Comparison of ENCODE assay signal across 22 mouse cellular contexts in the genomic region with DNA sequence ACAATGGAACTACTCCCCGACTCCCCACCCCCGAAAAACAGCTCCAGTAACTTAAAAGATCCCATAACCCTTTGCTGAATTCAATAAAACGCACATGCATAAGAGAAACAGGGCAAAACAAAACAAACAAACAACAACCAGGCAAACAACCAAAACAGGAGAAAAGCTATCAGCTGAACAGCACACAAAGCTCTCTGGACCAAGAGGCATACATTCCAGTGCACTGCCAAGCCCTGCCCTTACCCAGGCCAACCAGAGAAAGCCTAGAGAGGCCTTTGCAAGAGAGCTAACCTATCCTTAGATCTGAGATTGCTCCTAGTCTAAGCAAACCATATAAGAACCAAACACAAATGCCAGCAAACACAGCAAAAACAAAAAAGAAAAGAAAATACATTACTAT. TPM values are rescaled to one million over a fixed set of nuclear protein-coding genes. Genes with fewer than 3 reads are reported as not detected.
DNase-seq lines count a peak whose midpoint lies in the region; ATAC-seq and TF ChIP-seq lines count a peak whose summit lies in the region.
"Had no signal": no experiment of that assay in that cellular context is flagged by ENCODE, and none has a peak within 500 bp of the region (broad histone marks: within the 10 kb centered on the region; RNA-seq: fewer than 3 reads in every experiment).

No protein-coding gene starts in this region.

- no peak for TF ChIP-seq CTCF in heart, postnatal 0 days (IDR thresholded peaks at IDR 0.05; ENCODE audit: low read depth)

- H3K4me3 ChIP-seq in heart, postnatal 0 days (ENCODE audit: low read depth, low read length), result no peak overlapping the region
- H3K4me3 ChIP-seq in limb, embryonic 10.5 days, result no peak overlapping the region
- H3K4me3 ChIP-seq: embryonic facial prominence, embryonic 13.5 days; forebrain, embryonic 12.5 days; heart, embryonic 13.5 days; hindbrain, embryonic 12.5 days had no signal

- H3K9ac ChIP-seq in heart, postnatal 0 days (replicated peaks; ENCODE audit: low read depth, low read length), result no peak overlapping the region
- H3K9ac ChIP-seq: embryonic facial prominence, embryonic 13.5 days; forebrain, embryonic 12.5 days; heart, embryonic 13.5 days; hindbrain, embryonic 12.5 days had no signal

- TF ChIP-seq EP300 in heart, postnatal 0 days (IDR thresholded peaks at IDR 0.05; ENCODE audit: low read depth), result no peak

- H3K27ac ChIP-seq in heart, postnatal 0 days (ENCODE audit: low read depth), result peak overlapping the region; percentile 57
- H3K27ac ChIP-seq in limb, embryonic 10.5 days, result peak overlapping the region; percentile 59; the same call in 1 of the 2 replicates
- H3K27ac ChIP-seq: embryonic facial prominence, embryonic 13.5 days; forebrain, embryonic 12.5 days; heart, embryonic 13.5 days; hindbrain, embryonic 12.5 days had no signal

- no peaks in the 10 kb centered on the region for H3K27me3 ChIP-seq in heart, postnatal 0 days (ENCODE audit: control insufficient read depth, insufficient read depth, low read length)
- no peaks in the 10 kb centered on the region for H3K27me3 ChIP-seq in limb, embryonic 10.5 days (ENCODE audit: low read depth, poor library complexity, severe bottlenecking)
- H3K27me3 ChIP-seq: CH12.LX; embryonic facial prominence, embryonic 13.5 days; forebrain, embryonic 12.5 days; heart, embryonic 13.5 days; hindbrain, embryonic 12.5 days had no signal

- H3K36me3 ChIP-seq in heart, postnatal 0 days (replicated peaks; ENCODE audit: control insufficient read depth, insufficient read depth, low read length), result peaks cover 6% of the 10 kb centered on the region; the same call in 1 of the 2 replicates
- H3K36me3 ChIP-seq in limb, embryonic 10.5 days, result 0 out of 2 replicates have a peak, but pooled peaks cover 2% of the 10 kb centered on the region
- H3K36me3 ChIP-seq: forebrain, embryonic 12.5 days had no signal

- WGBS in heart, postnatal 0 days, result 64% methylated on average over 3 of the region's 3 CpGs
- WGBS in limb, embryonic 10.5 days, result 88% methylated on average over 3 of the region's 3 CpGs

- no peak for ATAC-seq in heart, postnatal 0 days (ENCODE audit: insufficient read depth, low read depth)
- no peak for ATAC-seq in inflammation-experienced regulatory T-cells, adult 6 months
- ATAC-seq: forebrain, embryonic 16.5 days; hindbrain, embryonic 16.5 days had no signal

- H3K4me2 ChIP-seq in heart, postnatal 0 days (ENCODE audit: low read depth, low read length), result no peak overlapping the region
- H3K4me2 ChIP-seq: embryonic facial prominence, embryonic 13.5 days; forebrain, embryonic 12.5 days; heart, embryonic 13.5 days; hindbrain, embryonic 12.5 days had no signal

- peak; percentile 23 for DNase-seq in heart, adult 11 months
- no peak for DNase-seq in heart, adult 9 months (ENCODE audit: low spot score in 2 of 2)
- DNase-seq in heart, postnatal 0 days (ENCODE audit: low spot score), result no peak
- no peak for DNase-seq in heart, adult 8-10 months (ENCODE audit: low spot score)
- no peak for DNase-seq in limb, embryonic 10.5 days (ENCODE audit: low spot score)
- DNase-seq in kidney, postnatal 10 days, result no peak
- DNase-seq: adrenal gland, adult 8-10 months; adrenal gland, postnatal 36 days; cerebellum, adult 11-12 months; cerebellum, adult 9-11 months; cerebellum, postnatal 36 days; gastrocnemius, postnatal 25 days; heart, postnatal 4 days; kidney, adult 11 months had no signal

- H3K9me3 ChIP-seq in heart, postnatal 0 days (replicated peaks; ENCODE audit: control insufficient read depth, low read length), result no peaks in the 10 kb centered on the region
- H3K9me3 ChIP-seq in limb, embryonic 10.5 days (replicated peaks), result no peaks in the 10 kb centered on the region
- H3K9me3 ChIP-seq: embryonic facial prominence, embryonic 13.5 days; forebrain, embryonic 12.5 days; heart, embryonic 13.5 days; hindbrain, embryonic 12.5 days had no signal

- peaks cover 16% of the 10 kb centered on the region for H3K4me1 ChIP-seq in heart, postnatal 0 days (ENCODE audit: control insufficient read depth, insufficient read depth)
- peaks cover 13% of the 10 kb centered on the region for H3K4me1 ChIP-seq in limb, embryonic 10.5 days
- H3K4me1 ChIP-seq: forebrain, embryonic 12.5 days; hindbrain, embryonic 12.5 days had no signal

RNA-seq across cellular contexts. Expression of gene Lrrc28, which starts 22.9 kb away (rescaled TPM):
- 24.4 and 71.6 TPM in 2 replicates for total RNA-seq in heart, postnatal 0 days (2014; rRNA removed; ENCODE audit: low replicate concordance)
- polyA plus RNA-seq in heart, postnatal 0 days (2015; fragmentation: Nextera tagmentation; extraction: Ambion mirVana), result 14.3 and 15.2 TPM in 2 replicates
- 10 to 100 TPM; 13.5 to 19.6 (median 17.2) TPM for total RNA-seq in heart, adult 8-10 months (2022)
- polyA plus RNA-seq in limb, embryonic 10.5 days (2016; fragmentation: Nextera tagmentation; extraction: Ambion mirVana), result 18.9 and 22.5 TPM in 2 replicates
- 10 to 100 TPM; 13.5 to 21.1 (median 19.5) TPM for polyA plus RNA-seq in inflammation-experienced regulatory T-cells, adult 6 months (2017; shearing (Covaris generic))

RNA-seq across cellular contexts. Expression of gene Ttc23, which starts 25.1 kb away (rescaled TPM):
- 15.5 and 16.4 TPM in 2 replicates for total RNA-seq in heart, postnatal 0 days (2014; rRNA removed; ENCODE audit: low replicate concordance)
- 12.7 TPM in 2 replicates for polyA plus RNA-seq in heart, postnatal 0 days (2015; fragmentation: Nextera tagmentation; extraction: Ambion mirVana)
- total RNA-seq in heart, adult 8-10 months (2022), result 10 to 100 TPM; 16.2 to 18.6 (median 17.4) TPM
- 52.0 and 59.6 TPM in 2 replicates for polyA plus RNA-seq in limb, embryonic 10.5 days (2016; fragmentation: Nextera tagmentation; extraction: Ambion mirVana)
- polyA plus RNA-seq in inflammation-experienced regulatory T-cells, adult 6 months (2017; shearing (Covaris generic)), result 1 to 10 TPM in 1 of 3 experiments, under 1 TPM in 2; 0.42 to 1.8 (median 0.64) TPM
